In genomic region chr17:32424034-32424433, GRCm38 (mm10) we compare ENCODE assay signal across 17 mouse cellular contexts. TPM values are rescaled to one million over a fixed set of nuclear protein-coding genes. Genes with fewer than 3 reads are reported as not detected.
DNase-seq lines count a peak whose midpoint lies in the region; ATAC-seq and TF ChIP-seq lines count a peak whose summit lies in the region.
"Had no signal": no experiment of that assay in that cellular context is flagged by ENCODE, and none has a peak within 500 bp of the region (broad histone marks: within the 10 kb centered on the region; RNA-seq: fewer than 3 reads in every experiment).

Pglyrp2 (minus strand) TSS chr17:32424167.

- TF ChIP-seq CTCF in liver, postnatal 0 days (IDR thresholded peaks at IDR 0.05; ENCODE audit: low read depth): no peak
- TF ChIP-seq CTCF in stomach, postnatal 0 days (IDR thresholded peaks at IDR 0.05; ENCODE audit: low read depth): no peak

- ATAC-seq in liver, postnatal 0 days: no peak
- ATAC-seq in megakaryocyte, adult 5-6 weeks (ENCODE audit: poor library complexity, severe bottlenecking): peak; percentile 68
- ATAC-seq in stomach, postnatal 0 days (ENCODE audit: low FRiP score, low TSS enrichment): no peak
- ATAC-seq: forebrain, embryonic 13.5 days had no signal

- H3K27me3 ChIP-seq in liver, postnatal 0 days (ENCODE audit: insufficient read depth, low read length): no peaks in the 10 kb centered on the region
- H3K27me3 ChIP-seq in stomach, postnatal 0 days (ENCODE audit: control insufficient read depth, insufficient read depth, low read length): no peaks in the 10 kb centered on the region
- H3K27me3 ChIP-seq: embryonic facial prominence, embryonic 12.5 days; forebrain, embryonic 13.5 days; liver, embryonic 13.5 days; neural tube, embryonic 13.5 days had no signal

- 25% methylated on average over 2 of the region's 2 CpGs for WGBS in liver, postnatal 0 days (ENCODE audit: insufficient replicate concordance)
- 78% methylated on average over 2 of the region's 2 CpGs for WGBS in stomach, postnatal 0 days

- no peak within 1 kb of the TSS for H3K9ac ChIP-seq in liver, postnatal 0 days (replicated peaks)
- no peak within 1 kb of the TSS for H3K9ac ChIP-seq in stomach, postnatal 0 days (ENCODE audit: low read length)
- H3K9ac ChIP-seq: embryonic facial prominence, embryonic 12.5 days; forebrain, embryonic 13.5 days; heart, embryonic 15.5 days; liver, embryonic 13.5 days; neural tube, embryonic 13.5 days had no signal

- no peak for TF ChIP-seq EP300 in liver, postnatal 0 days (IDR thresholded peaks at IDR 0.05; ENCODE audit: low read depth)
- no peak for TF ChIP-seq EP300 in stomach, postnatal 0 days (optimal IDR thresholded peaks at IDR 0.05)

- no peaks in the 10 kb centered on the region for H3K9me3 ChIP-seq in liver, postnatal 0 days (ENCODE audit: low read length)
- H3K9me3 ChIP-seq in stomach, postnatal 0 days (ENCODE audit: control insufficient read depth, low read length): no peaks in the 10 kb centered on the region
- H3K9me3 ChIP-seq: embryonic facial prominence, embryonic 12.5 days; forebrain, embryonic 13.5 days; heart, embryonic 15.5 days; liver, embryonic 13.5 days; neural tube, embryonic 13.5 days had no signal

- no peak for DNase-seq in liver, postnatal 0 days
- DNase-seq in liver: no peak
- peak; percentile 37 to 67 for DNase-seq in CD8-positive naive resting alpha-beta T cell, adult 2 months (ENCODE audit: low read depth in 2 of 2, low spot score in 2 of 2)
- DNase-seq in thymus, postnatal 0 days (ENCODE audit: low spot score): peak; percentile 90
- no peak for DNase-seq in urinary bladder, postnatal 10 days (ENCODE audit: low spot score)
- no peak for DNase-seq in layer of hippocampus, adult 18-20 months (ENCODE audit: low spot score in 2 of 2)
- DNase-seq in stomach, postnatal 0 days (ENCODE audit: low spot score): no peak
- DNase-seq: cerebellum, postnatal 10 days; gastrocnemius, postnatal 14 days; kidney, postnatal 14 days; liver, embryonic 13.5 days had no signal

- no peak within 1 kb of the TSS for H3K27ac ChIP-seq in liver, postnatal 0 days (ENCODE audit: low read depth)
- H3K27ac ChIP-seq in stomach, postnatal 0 days (replicated peaks): no peak within 1 kb of the TSS
- H3K27ac ChIP-seq: embryonic facial prominence, embryonic 12.5 days; forebrain, embryonic 13.5 days; heart, embryonic 15.5 days; liver, embryonic 13.5 days; neural tube, embryonic 13.5 days had no signal

- no peak within 1 kb of the TSS for H3K4me2 ChIP-seq in liver, postnatal 0 days (ENCODE audit: low read depth, low read length)
- no peak within 1 kb of the TSS for H3K4me2 ChIP-seq in stomach, postnatal 0 days (replicated peaks; ENCODE audit: low read depth)
- H3K4me2 ChIP-seq: embryonic facial prominence, embryonic 12.5 days; forebrain, embryonic 13.5 days; heart, embryonic 15.5 days; liver, embryonic 13.5 days; neural tube, embryonic 13.5 days had no signal

- H3K4me3 ChIP-seq in liver, postnatal 0 days (ENCODE audit: low read depth, low read length): no peak within 1 kb of the TSS
- no peak within 1 kb of the TSS for H3K4me3 ChIP-seq in stomach, postnatal 0 days (ENCODE audit: low read depth, low read length)
- H3K4me3 ChIP-seq: embryonic facial prominence, embryonic 12.5 days; forebrain, embryonic 13.5 days; heart, embryonic 15.5 days; liver, embryonic 13.5 days; neural tube, embryonic 13.5 days had no signal

- peaks cover 10% of the 10 kb centered on the region; the same call in 1 of the 2 replicates for H3K4me1 ChIP-seq in liver, postnatal 0 days (ENCODE audit: insufficient read depth)
- no peaks in the 10 kb centered on the region for H3K4me1 ChIP-seq in stomach, postnatal 0 days (replicated peaks; ENCODE audit: control insufficient read depth, insufficient read depth)
- H3K4me1 ChIP-seq: embryonic facial prominence, embryonic 12.5 days; forebrain, embryonic 13.5 days; heart, embryonic 15.5 days; neural tube, embryonic 13.5 days had no signal

- no peaks in the 10 kb centered on the region for H3K36me3 ChIP-seq in liver, postnatal 0 days (replicated peaks; ENCODE audit: insufficient read depth, low read length)
- H3K36me3 ChIP-seq in stomach, postnatal 0 days (ENCODE audit: control insufficient read depth, insufficient read depth, low read length): no peaks in the 10 kb centered on the region
- H3K36me3 ChIP-seq: embryonic facial prominence, embryonic 12.5 days; heart, embryonic 15.5 days; liver, embryonic 13.5 days; neural tube, embryonic 13.5 days had no signal

RNA-seq across cellular contexts. Expression of gene Pglyrp2, which starts in this region (rescaled TPM):
- 48.4 and 53.7 TPM in 2 replicates for polyA plus RNA-seq in liver, postnatal 0 days (2015; fragmentation: Nextera tagmentation; extraction: Ambion mirVana)
- 1.7 and 2.0 TPM in 2 replicates for total RNA-seq in megakaryocyte, adult 5-6 weeks (2015)
- total RNA-seq in megakaryocyte, adult 5-6 weeks (2017): 1.4 and 2.2 TPM in 2 replicates
- polyA plus RNA-seq in thymus, postnatal 0 days (2015; fragmentation: Nextera tagmentation; extraction: Ambion mirVana): 32.4 and 34.4 TPM in 2 replicates
- total RNA-seq in layer of hippocampus, adult 18-20 months (2021): not detected
- polyA plus RNA-seq in stomach, postnatal 0 days (2015; fragmentation: Nextera tagmentation; extraction: Ambion mirVana): 0.10 and 0.16 TPM in 2 replicates
- total RNA-seq: gastrocnemius, postnatal 14 days; left cerebral cortex, adult 8-10 months had no signal
- polyA plus RNA-seq: forebrain, embryonic 13.5 days; neural tube, embryonic 13.5 days had no signal

Comparison
In these comparisons a context has a peak if more than half of its experiments do, and no peak if none do; other contexts are left out.
1. RNA of gene Pglyrp2 (polyA plus RNA-seq): 48.4 to 53.7 TPM in liver, postnatal 0 days and 32.4 to 34.4 TPM in thymus, postnatal 0 days; 0.10 to 0.16 TPM in stomach, postnatal 0 days; every median in the first group is over 10 times any median in the second.
2. DNase-seq: peak in CD8-positive naive resting alpha-beta T cell, adult 2 months (2 of 2) and thymus, postnatal 0 days (single experiment); none in liver, postnatal 0 days (single experiment), liver (single experiment), urinary bladder, postnatal 10 days (single experiment), layer of hippocampus, adult 18-20 months (0 of 2) and stomach, postnatal 0 days (single experiment).